Mouse (Mus musculus) liver, embryonic 13.5 days (tissue): ENCODE results near the gene Gm20431. TPM values are rescaled to one million over a fixed set of nuclear protein-coding genes. Genes with fewer than 3 reads are reported as not detected.

Source experiments
- ATAC-seq: fragments of 200-750 bp; cut with Nextera tagmentation; 2 replicates; pipeline ENCODE4 v1.8.0; 2017; ENCODE audit warnings: low read depth, mild to moderate bottlenecking, moderate number of reproducible peaks, moderate library complexity
- DNase-seq: peaks from one replicate; pipeline ENCODE4 v3.0.0; 2022
- H3K27ac ChIP-seq: fragments of 300-500 bp; sonication (generic); 2 replicates; pipeline ENCODE4 v1.5.1; 2015; ENCODE audit warnings: moderate library complexity, mild to moderate bottlenecking, inconsistent platforms
- H3K27me3 ChIP-seq: fragments of 300-500 bp; sonication (generic); 2 replicates; pipeline ENCODE4 v1.6.1; 2015; ENCODE audit warnings: mild to moderate bottlenecking, inconsistent platforms
- H3K36me3 ChIP-seq: fragments of 300-500 bp; sonication (generic); 2 replicates; pipeline ENCODE4 v1.6.1; 2015; ENCODE audit warnings: mild to moderate bottlenecking, inconsistent platforms
- H3K4me1 ChIP-seq: fragments of 300-500 bp; sonication (generic); replicated peaks from 2 replicates; pipeline ENCODE4 v1.6.1; 2015; ENCODE audit warnings: inconsistent platforms
- H3K4me2 ChIP-seq: fragments of 300-500 bp; sonication (generic); 2 replicates; pipeline ENCODE4 v1.6.1; 2015; ENCODE audit warnings: inconsistent platforms, mild to moderate bottlenecking, moderate library complexity
- H3K4me3 ChIP-seq: fragments of 300-500 bp; sonication (generic); replicated peaks from 2 replicates; pipeline ENCODE4 v1.5.1; 2015; ENCODE audit warnings: mild to moderate bottlenecking, inconsistent platforms
- H3K9ac ChIP-seq: fragments of 300-500 bp; sonication (generic); 2 replicates; pipeline ENCODE4 v1.6.1; 2015; ENCODE audit warnings: mild to moderate bottlenecking, inconsistent platforms
- H3K9me3 ChIP-seq: fragments of 300-500 bp; sonication (generic); replicated peaks from 2 replicates; pipeline ENCODE4 v1.6.1; 2016; ENCODE audit warnings: inconsistent platforms
- WGBS: fragments of 180-500 bp; shearing (Covaris S2); methylation state at CpG from one replicate; pipeline ENCODE4 v1.1.7; 2015; ENCODE audit not compliant: insufficient replicate concordance; 5-methylcytosine and 5-hydroxymethylcytosine counted together
- polyA plus RNA-seq: library from polyadenylated mRNA; unstranded; fragments of >200 nt; fragmentation: Nextera tagmentation; extraction: Ambion mirVana; gene quantifications from 2 replicates; pipeline ENCODE4 v1.2.1, GENCODE M21; 2015

Gene Gm20431
- polyA plus RNA-seq, 1 experiment from 2014 or later = not detected

DNA sequence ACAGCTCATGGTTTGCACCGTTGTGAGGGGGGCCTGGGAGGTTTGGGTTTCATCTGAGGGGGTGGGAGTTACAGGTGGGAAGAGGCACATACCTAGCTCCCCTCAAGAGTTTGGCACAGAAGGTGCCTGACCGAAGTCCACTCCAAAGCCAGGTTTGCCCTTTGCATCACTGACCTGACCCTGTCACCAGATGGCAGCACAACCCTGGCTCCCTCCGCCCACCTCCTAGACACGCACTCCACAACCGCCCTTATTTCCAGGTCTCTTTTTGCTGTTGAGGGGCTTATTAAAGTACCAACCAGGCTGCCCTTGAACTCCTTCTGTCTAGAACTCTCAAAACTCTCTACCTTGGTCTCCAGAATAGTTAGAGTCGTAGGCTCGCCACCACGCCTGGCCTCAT lies 20.0 kb downstream of the Gm20431 start:
- ATAC-seq (peak; percentile 60), DNase-seq (no peak)
- 37% methylated on average over 8 of the region's 8 CpGs for WGBS
- H3K27me3 ChIP-seq = no peaks in the 10 kb centered on the region
- H3K9me3 ChIP-seq = no peaks in the 10 kb centered on the region
- H3K36me3 ChIP-seq = peaks cover 27% of the 10 kb centered on the region
- H3K27ac ChIP-seq = no peak overlapping the region
- H3K9ac ChIP-seq = no peak overlapping the region
- no peak overlapping the region for H3K4me2 ChIP-seq
- peaks cover 18% of the 10 kb centered on the region for H3K4me1 ChIP-seq
- H3K4me3 ChIP-seq = no peak overlapping the region

DNA sequence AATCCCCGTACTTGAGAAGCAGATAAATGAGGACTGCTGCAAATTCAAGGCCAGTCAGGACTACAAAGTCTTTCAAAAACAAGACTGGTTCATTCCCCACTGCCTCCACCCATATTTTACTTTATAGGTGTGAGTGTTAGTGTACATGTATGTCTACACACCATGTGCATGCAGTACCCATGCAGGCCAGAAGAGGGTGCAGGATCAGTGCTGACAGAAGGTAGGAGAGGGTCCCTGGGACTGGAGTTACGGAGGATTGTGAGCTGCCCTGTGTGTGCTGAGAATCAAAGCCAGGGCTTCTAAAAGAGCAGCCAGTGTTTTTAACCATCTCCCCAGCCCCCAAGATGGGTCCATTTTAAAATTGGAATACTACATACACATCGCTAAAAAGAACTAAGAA lies 21.0 kb downstream of the Gm20431 start:
- Histone ChIP-seq H3K27ac (no peak overlapping the region), H3K9me3 (no peaks in the 10 kb centered on the region), H3K27me3 (no peaks in the 10 kb centered on the region), H3K4me3 (no peak overlapping the region), H3K9ac (no peak overlapping the region), H3K4me2 (no peak overlapping the region), H3K4me1 (peaks cover 28% of the 10 kb centered on the region), H3K36me3 (peaks cover 16% of the 10 kb centered on the region)
- DNase-seq (no peak), ATAC-seq (no peak)
- WGBS = 78% methylated on average over 3 of the region's 3 CpGs

GRCm38 (mm10) chr2:167634865-167635512 lies 26.3 kb downstream of the Gm20431 start:
- WGBS = 60% methylated on average over 7 of the region's 7 CpGs
- Histone ChIP-seq H3K4me3 (peak overlapping the region; percentile 47), H3K36me3 (no peaks in the 10 kb centered on the region), H3K9ac (0 out of 2 replicates have a peak overlapping the region, but pooled peaks have one; percentile 47), H3K27me3 (no peaks in the 10 kb centered on the region), H3K4me1 (peaks cover 51% of the 10 kb centered on the region), H3K4me2 (peak overlapping the region; percentile 93), H3K27ac (peak overlapping the region; percentile 60), H3K9me3 (no peaks in the 10 kb centered on the region)
- DNase-seq (no peak), ATAC-seq (no peak)

GRCm38 (mm10) chr2:167634338-167634770 lies 26.9 kb downstream of the Gm20431 start:
- under 1% methylated on average over 15 of the region's 15 CpGs for WGBS
- no peaks in the 10 kb centered on the region for H3K9me3 ChIP-seq
- H3K9ac ChIP-seq = peak overlapping the region; percentile 100
- no peaks in the 10 kb centered on the region for H3K36me3 ChIP-seq
- ATAC-seq (peak; percentile 65), DNase-seq (peak; percentile 91)
- H3K27me3 ChIP-seq = no peaks in the 10 kb centered on the region
- peak overlapping the region; percentile 100 for H3K27ac ChIP-seq
- peak overlapping the region; percentile 47 for H3K4me3 ChIP-seq
- peaks cover 57% of the 10 kb centered on the region for H3K4me1 ChIP-seq
- H3K4me2 ChIP-seq = peak overlapping the region; percentile 93

DNA sequence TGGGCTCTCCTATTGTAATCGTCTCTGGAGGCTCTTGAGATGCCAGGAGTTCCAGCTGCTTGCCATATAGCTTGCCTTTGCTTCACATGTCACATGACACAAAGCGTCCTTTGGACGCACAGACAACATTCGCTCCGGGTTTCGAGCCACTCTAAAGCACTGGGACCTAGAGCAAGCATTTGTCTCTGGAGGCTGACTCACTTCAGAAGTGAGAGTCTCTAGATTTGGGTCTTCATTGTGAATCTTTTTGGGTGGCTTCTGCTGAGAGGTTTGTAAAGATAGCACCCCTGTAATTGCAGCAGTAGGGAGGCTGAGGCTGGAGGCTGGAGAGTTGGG lies 27.8 kb downstream of the Gm20431 start:
- DNase-seq (no peak), ATAC-seq (no peak)
- peak overlapping the region; percentile 100 for H3K27ac ChIP-seq
- H3K4me2 ChIP-seq = peak overlapping the region; percentile 93
- peak overlapping the region; percentile 46 for H3K4me3 ChIP-seq
- H3K9me3 ChIP-seq = no peaks in the 10 kb centered on the region
- H3K27me3 ChIP-seq = no peaks in the 10 kb centered on the region
- peaks cover 6% of the 10 kb centered on the region for H3K36me3 ChIP-seq
- WGBS = 86% methylated on average over 6 of the region's 6 CpGs
- H3K4me1 ChIP-seq = peaks cover 66% of the 10 kb centered on the region
- H3K9ac ChIP-seq = peak overlapping the region; percentile 100

- Histone ChIP-seq H3K27me3 (no peaks in the 10 kb centered on the region), H3K9ac (peak overlapping the region; percentile 100), H3K36me3 (peaks cover 11% of the 10 kb centered on the region), H3K4me3 (peak overlapping the region; percentile 97), H3K9me3 (no peaks in the 10 kb centered on the region), H3K4me2 (peak overlapping the region; percentile 93), H3K27ac (peak overlapping the region; percentile 100), H3K4me1 (peaks cover 71% of the 10 kb centered on the region)
- no peak for DNase-seq
- ATAC-seq = no peak
- WGBS = 64% methylated on average over 12 of the region's 12 CpGs
These were observed 28.4 kb downstream of the Gm20431 start for GRCm38 (mm10) chr2:167632731-167633536.

DNA sequence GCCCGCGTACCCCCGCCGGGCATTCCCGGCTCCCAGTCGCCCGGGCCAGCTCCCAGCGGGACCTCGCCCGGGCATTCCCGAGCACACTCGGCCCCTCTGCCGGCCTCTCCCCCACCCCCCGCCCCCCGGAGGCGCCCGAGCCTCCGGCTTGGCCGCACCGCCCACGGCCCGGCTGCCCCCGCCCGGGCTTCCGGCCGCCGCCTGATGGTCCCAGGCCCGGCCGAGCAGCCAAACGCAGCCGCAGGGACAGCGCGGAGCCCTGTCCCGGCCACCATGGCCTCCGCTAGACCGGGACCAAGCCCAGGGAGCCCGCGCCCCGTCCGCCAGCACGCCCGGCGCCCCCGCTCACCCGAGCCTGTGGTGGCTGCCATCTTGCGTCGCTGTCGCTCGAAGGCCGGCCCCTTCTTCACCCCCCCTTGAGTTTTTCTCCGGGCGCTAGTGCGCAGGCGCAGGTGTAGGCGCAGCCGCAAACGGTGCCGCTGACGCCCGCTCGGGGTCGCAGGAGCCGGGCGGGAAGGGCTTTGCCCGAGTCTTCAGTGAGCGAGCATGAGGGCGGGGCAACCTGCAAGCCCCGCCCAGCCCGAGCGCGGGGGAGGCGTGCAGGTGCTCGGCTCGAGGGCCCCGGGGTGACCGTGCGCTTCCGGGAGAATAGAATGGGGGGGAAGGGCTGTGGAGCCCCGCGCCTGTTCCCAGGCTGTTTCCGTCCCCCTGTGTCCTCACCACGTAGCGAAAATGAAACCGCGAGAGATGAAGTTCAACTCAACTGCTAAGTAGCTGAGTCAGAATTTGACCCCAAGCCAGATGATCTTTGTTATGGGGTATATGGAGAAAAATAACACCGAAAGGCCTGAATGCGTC lies 29.5 kb downstream of the Gm20431 start, which contains the start of gene Ube2v1:
Gene Ube2v1 (minus strand): TSS at position 505 of the 858 bp plus-strand sequence.
- Histone ChIP-seq H3K27ac (peak within 1 kb of the TSS; percentile 100), H3K4me2 (peak within 1 kb of the TSS; percentile 93), H3K4me3 (peak within 1 kb of the TSS; percentile 97), H3K4me1 (peaks cover 82% of the 10 kb centered on the region), H3K27me3 (no peaks in the 10 kb centered on the region), H3K9ac (peak within 1 kb of the TSS; percentile 100), H3K9me3 (no peaks in the 10 kb centered on the region), H3K36me3 (peaks cover 23% of the 10 kb centered on the region)
- ATAC-seq (peak; percentile 66), DNase-seq (peak; percentile 98)
- WGBS = under 1% methylated on average over 87 of the region's 87 CpGs

GRCm38 (mm10) chr2:167631181-167631590 lies 30.1 kb downstream of the Gm20431 start:
- H3K4me1 ChIP-seq = peaks cover 85% of the 10 kb centered on the region
- H3K27ac ChIP-seq = peak overlapping the region; percentile 100
- no peak for ATAC-seq
- WGBS = 0% methylated on average over 31 of the region's 31 CpGs
- peaks cover 27% of the 10 kb centered on the region for H3K36me3 ChIP-seq
- H3K27me3 ChIP-seq = no peaks in the 10 kb centered on the region
- peak overlapping the region; percentile 100 for H3K9ac ChIP-seq
- DNase-seq = peak; percentile 31
- H3K9me3 ChIP-seq = no peaks in the 10 kb centered on the region
- H3K4me2 ChIP-seq = peak overlapping the region; percentile 93
- H3K4me3 ChIP-seq = peak overlapping the region; percentile 97

DNA sequence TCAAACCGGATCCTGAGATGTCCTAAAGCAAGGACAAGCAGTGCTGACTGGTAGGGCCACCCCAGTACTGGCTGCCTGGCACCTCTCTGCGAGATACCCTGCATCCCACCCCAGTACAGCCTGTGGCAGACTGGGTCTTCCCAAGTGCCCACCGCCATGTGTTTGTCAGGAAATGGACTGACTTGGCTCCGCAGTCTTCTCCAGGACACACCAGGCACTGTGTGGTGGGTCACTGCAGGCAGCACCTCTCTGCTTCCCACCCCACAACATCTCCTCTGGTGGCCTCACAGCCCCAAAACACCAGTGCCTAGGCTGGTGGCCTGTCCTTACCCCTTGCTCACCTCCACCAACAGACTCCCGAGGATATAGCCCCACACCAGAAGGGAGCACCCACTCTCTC lies 30.9 kb downstream of the Gm20431 start:
- peak overlapping the region; percentile 100 for H3K27ac ChIP-seq
- WGBS = 42% methylated on average over 5 of the region's 5 CpGs

DNA sequence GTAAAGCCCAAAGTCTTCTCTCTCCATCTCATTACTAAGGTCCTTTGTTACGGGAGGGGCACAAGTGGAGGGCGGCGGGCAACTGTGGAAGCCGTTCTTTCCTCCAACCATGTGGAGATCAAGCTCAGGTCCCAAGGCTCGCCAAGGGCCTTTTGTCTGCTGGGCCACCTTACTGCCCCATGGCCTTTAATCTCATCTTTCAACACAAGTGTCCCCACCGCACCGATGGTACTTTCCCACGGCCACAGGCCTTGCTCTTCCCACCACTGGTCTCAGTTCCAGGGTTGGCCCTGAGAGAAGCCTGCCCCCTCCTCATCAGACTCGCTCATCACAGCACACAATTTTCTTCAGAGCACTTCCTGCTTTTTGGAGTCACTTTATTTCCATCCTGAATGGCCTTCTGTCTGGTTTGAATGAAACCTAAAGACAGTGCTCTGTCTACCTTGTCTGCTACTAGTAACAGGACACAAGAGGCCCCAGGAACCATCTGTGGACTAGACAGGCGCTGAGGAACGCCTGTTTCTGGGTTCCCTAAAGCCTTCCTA lies 31.6 kb downstream of the Gm20431 start:
- DNase-seq = peak; percentile 25
- Histone ChIP-seq H3K9ac (peak overlapping the region; percentile 100), H3K4me1 (peaks cover 85% of the 10 kb centered on the region), H3K27ac (peak overlapping the region; percentile 100), H3K4me3 (peak overlapping the region; percentile 97), H3K9me3 (no peaks in the 10 kb centered on the region), H3K4me2 (peak overlapping the region; percentile 93), H3K36me3 (peaks cover 40% of the 10 kb centered on the region), H3K27me3 (no peaks in the 10 kb centered on the region)
- 50% methylated on average over 11 of the region's 11 CpGs for WGBS
- ATAC-seq = no peak

More for the DNA sequence above, 30.9 kb downstream of the Gm20431 start:
- Histone ChIP-seq H3K9me3 (no peaks in the 10 kb centered on the region), H3K4me1 (peaks cover 85% of the 10 kb centered on the region), H3K36me3 (peaks cover 33% of the 10 kb centered on the region), H3K27me3 (no peaks in the 10 kb centered on the region), H3K4me3 (peak overlapping the region; percentile 97), H3K4me2 (peak overlapping the region; percentile 93), H3K9ac (peak overlapping the region; percentile 100)
- peak; percentile 27 for DNase-seq
- no peak for ATAC-seq
